Mouse (Mus musculus) monocyte, adult 5-6 weeks (primary cell): ENCODE measurements around the gene Vmn1r51. TPM values are rescaled to one million over a fixed set of nuclear protein-coding genes. Genes with fewer than 3 reads are reported as not detected.
"Not testable (repeated sequence)": the region's sequence is repeated elsewhere in the genome, so short reads cannot be mapped to it uniquely, and the experiment has no call there.

Experiments used
- ATAC-seq: fragments of 153-309, 156-312 bp; replicated peaks from 2 replicates; pipeline ENCODE4 v1.8.0; 2017; ENCODE audit warnings: mild to moderate bottlenecking; ENCODE audit not compliant: low TSS enrichment, insufficient number of reproducible peaks, severe bottlenecking, poor library complexity, low FRiP score
- total RNA-seq: library from RNA; stranded (forward); fragments of 200-1000, 200-491, 200-594 nt; gene quantifications from 3 replicates; pipeline ENCODE4 v1.2.3, GENCODE M21; 2017

The Vmn1r51 gene
- total RNA-seq, result not detected in 3 replicates

- ATAC-seq, result not testable (repeated sequence)
Observed at GRCm38 (mm10) chr6:90122296-90122695, at the start of gene Vmn1r51. TSS of gene Vmn1r51 (plus strand) at chr6:90122596.

DNA sequence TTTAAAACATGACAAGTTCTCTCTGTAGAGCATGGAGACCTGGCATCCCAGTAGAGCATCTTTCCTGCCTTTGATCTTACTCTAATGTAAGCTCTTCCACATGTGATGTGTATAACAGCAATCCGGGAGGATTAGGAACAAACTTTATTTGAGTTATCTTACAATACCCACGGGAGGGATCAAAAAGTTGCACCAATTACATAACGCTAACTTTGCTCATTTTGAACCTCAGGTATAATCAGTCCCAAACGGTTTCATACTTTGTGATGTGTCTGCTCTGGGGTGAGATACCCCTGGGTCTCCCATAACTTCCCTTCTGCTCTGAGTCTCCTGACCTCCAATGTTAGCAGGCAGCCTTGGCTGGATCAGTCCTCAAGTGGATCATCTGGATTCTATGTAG, 44.0 kb upstream of the Vmn1r51 start, which contains the start of gene Vmn1r49:
Gene Vmn1r49 (minus strand): TSS at position 101 of the 400 bp plus-strand sequence.
- no peak for ATAC-seq

- ATAC-seq, result no peak
Observed at GRCm38 (mm10) chr6:90100566-90100965, 21.8 kb upstream of the Vmn1r51 start.

- no peak for ATAC-seq
Observed at GRCm38 (mm10) chr6:90101130-90101529, 21.3 kb upstream of the Vmn1r51 start, which contains the start of gene Vmn1r50. TSS of gene Vmn1r50 (plus strand) at chr6:90101430.

DNA sequence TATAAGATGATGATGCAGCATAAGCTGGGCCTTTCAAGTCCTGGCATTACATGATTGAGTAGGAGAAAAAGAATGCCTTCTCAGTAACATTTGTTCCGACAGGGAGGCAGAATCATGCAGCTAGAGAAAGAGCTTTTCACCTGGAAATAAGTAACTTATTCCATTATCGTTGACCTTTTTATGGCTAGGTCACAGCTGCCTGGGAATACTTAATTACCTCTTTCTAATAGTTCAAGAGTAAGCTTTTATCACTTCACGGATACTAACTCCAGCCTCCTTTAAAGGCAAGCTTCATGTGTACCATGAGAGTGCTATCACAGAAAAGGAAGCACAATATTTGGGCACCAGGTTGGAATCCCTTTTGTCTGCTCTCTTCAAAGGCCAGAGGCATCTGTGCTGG, 37.7 kb downstream of the Vmn1r51 start:
- no peak for ATAC-seq

GRCm38 (mm10) chr6:90174508-90174907, 52.1 kb downstream of the Vmn1r51 start, which contains the start of gene Vmn1r52:
TSS of gene Vmn1r52 (plus strand) at chr6:90174808.
- ATAC-seq, result no peak

Other genes with a start within 250 kb of the Vmn1r51 start
- gene Vmn1r42, start 246.2 kb upstream of the Vmn1r51 start, total RNA-seq, result not detected in 3 replicates
- not detected in 3 replicates for gene Vmn1r43, start 246.2 kb upstream of the Vmn1r51 start, total RNA-seq
- not detected in 3 replicates for gene Vmn1r44, start 238.9 kb upstream of the Vmn1r51 start, total RNA-seq
- not detected in 3 replicates for gene Vmn1r45, start 182.0 kb upstream of the Vmn1r51 start, total RNA-seq
- not detected in 3 replicates for gene Vmn1r46, start 153.3 kb upstream of the Vmn1r51 start, total RNA-seq
- 0.10 TPM in 1 of 3 replicates, not detected in the others for gene Vmn1r47, start 106.4 kb upstream of the Vmn1r51 start, total RNA-seq
- gene Vmn1r48, start 85.8 kb upstream of the Vmn1r51 start, total RNA-seq, result not detected in 3 replicates
- not detected in 3 replicates for gene Vmn1r49, start 44.1 kb upstream of the Vmn1r51 start, total RNA-seq
- not detected in 3 replicates for gene Vmn1r50, start 21.2 kb upstream of the Vmn1r51 start, total RNA-seq
- gene Vmn1r52, start 52.2 kb downstream of the Vmn1r51 start, total RNA-seq, result not detected in 3 replicates
- not detected in 3 replicates for gene V1ra8, start 80.2 kb downstream of the Vmn1r51 start, total RNA-seq
- gene Vmn1r53, start 101.8 kb downstream of the Vmn1r51 start, total RNA-seq, result not detected in 3 replicates
- not detected in 3 replicates for gene Vmn1r54, start 123.7 kb downstream of the Vmn1r51 start, total RNA-seq
- gene BC048671, start 178.6 kb downstream of the Vmn1r51 start, total RNA-seq, result not detected in 3 replicates
- 4.2 to 5.0 TPM in 2 of 3 replicates, not detected in the other for gene Chst13, start 202.6 kb downstream of the Vmn1r51 start, total RNA-seq
- not detected in 3 replicates for gene Uroc1, start 210.7 kb downstream of the Vmn1r51 start, total RNA-seq
- gene Zxdc, start 246.9 kb downstream of the Vmn1r51 start, total RNA-seq, result 7.6 to 13.6 TPM (median 9.1 TPM) in 3 replicates